Mouse (Mus musculus) bone marrow, adult 2 months (tissue): ENCODE data around the gene Kcnip4. TPM values are rescaled to one million over a fixed set of nuclear protein-coding genes. Genes with fewer than 3 reads are reported as not detected.

Source experiments
- H3K27ac ChIP-seq: fragments of 200-500 bp; 2 replicates; pipeline ENCODE4 v1.5.1; 2012; ENCODE audit warnings: low read depth, mild to moderate bottlenecking, control low read depth, inconsistent platforms, low read length; ENCODE audit not compliant: control insufficient read depth, poor library complexity, insufficient read depth
- H3K4me1 ChIP-seq: fragments of 200-500 bp; 2 replicates; pipeline ENCODE4 v1.6.1; 2011; ENCODE audit warnings: low read length; ENCODE audit not compliant: control insufficient read depth, insufficient read depth
- H3K4me3 ChIP-seq: fragments of 200-500 bp; replicated peaks from 2 replicates; pipeline ENCODE3; 2011; ENCODE audit warnings: mild to moderate bottlenecking, low read depth, low read length, control low read depth; ENCODE audit not compliant: control insufficient read depth
- CTCF ChIP-seq: fragments of 200-500 bp; IDR thresholded peaks from 2 replicates; pipeline ENCODE4 v1.5.1; 2011; ENCODE audit warnings: low read length, control low read depth; ENCODE audit not compliant: control insufficient read depth, insufficient read depth
- POLR2A ChIP-seq: fragments of 200-500 bp; IDR thresholded peaks from 2 replicates; pipeline ENCODE4 v1.6.1; 2011; ENCODE audit warnings: low read depth, mild to moderate bottlenecking, control low read depth, low read length, borderline replicate concordance; ENCODE audit not compliant: control insufficient read depth
- WGBS: fragments of 180-500 bp; shearing (Covaris S2); methylation state at CpG from one replicate; pipeline ENCODE4 v1.1.7; 2018; 5-methylcytosine and 5-hydroxymethylcytosine counted together
- polyA plus RNA-seq: library from polyadenylated mRNA; stranded (reverse); fragments of >200 nt; gene quantifications from 2 replicates; pipeline ENCODE4 v1.2.4, GENCODE M21; 2011; ENCODE audit warnings: low replicate concordance; ENCODE audit not compliant: missing spikeins, insufficient read depth, insufficient read length

Kcnip4 gene
- polyA plus RNA-seq, 1 experiment: 1.5 TPM

- whole genome bisulfite sequencing: 45% methylated on average over 3 of the region's 3 CpGs
- H3K4me3 ChIP-seq: no peak overlapping the region
- H3K4me1 ChIP-seq: no peaks in the 10 kb centered on the region
- no peak for TF ChIP-seq POLR2A
- TF ChIP-seq CTCF: no peak
- H3K27ac ChIP-seq: no peak overlapping the region
Measured at GRCm38 (mm10) chr5:48563996-48564587, 960.6 kb downstream of the Kcnip4 start.

GRCm38 (mm10) chr5:48551753-48552152 lies 973.0 kb downstream of the Kcnip4 start:
- Histone ChIP-seq H3K27ac (no peak overlapping the region), H3K4me1 (no peaks in the 10 kb centered on the region), H3K4me3 (no peak overlapping the region)
- 73% methylated on average over 4 of the region's 4 CpGs for WGBS
- TF ChIP-seq CTCF (no peak), POLR2A (no peak)

GRCm38 (mm10) chr5:48545825-48546224 lies 978.9 kb downstream of the Kcnip4 start:
- Histone ChIP-seq H3K4me3 (no peak overlapping the region), H3K4me1 (no peaks in the 10 kb centered on the region), H3K27ac (no peak overlapping the region)
- 84% methylated on average over 3 of the region's 3 CpGs for WGBS
- TF ChIP-seq POLR2A: no peak
- TF ChIP-seq CTCF: no peak

GRCm38 (mm10) chr5:48544784-48545734 lies 979.6 kb downstream of the Kcnip4 start:
- 55% methylated on average over 5 of the region's 5 CpGs for WGBS
- no peak overlapping the region for H3K27ac ChIP-seq
- H3K4me3 ChIP-seq: no peak overlapping the region
- TF ChIP-seq CTCF (no peak), POLR2A (no peak)
- no peaks in the 10 kb centered on the region for H3K4me1 ChIP-seq

GRCm38 (mm10) chr5:48518035-48518434 lies 1006.7 kb downstream of the Kcnip4 start:
- Histone ChIP-seq H3K4me3 (no peak overlapping the region), H3K27ac (no peak overlapping the region), H3K4me1 (no peaks in the 10 kb centered on the region)
- WGBS: 70% methylated on average over 4 of the region's 4 CpGs
- TF ChIP-seq POLR2A (no peak), CTCF (no peak)

GRCm38 (mm10) chr5:48513354-48513753 lies 1011.4 kb downstream of the Kcnip4 start:
- H3K4me1 ChIP-seq: no peaks in the 10 kb centered on the region
- H3K27ac ChIP-seq: no peak overlapping the region
- no peak overlapping the region for H3K4me3 ChIP-seq
- no peak for TF ChIP-seq CTCF
- no peak for TF ChIP-seq POLR2A
- WGBS: 47% methylated on average over 1 of the region's 1 CpGs

GRCm38 (mm10) chr5:48511357-48511756 lies 1013.4 kb downstream of the Kcnip4 start:
- H3K4me3 ChIP-seq: no peak overlapping the region
- H3K27ac ChIP-seq: no peak overlapping the region
- H3K4me1 ChIP-seq: no peaks in the 10 kb centered on the region
- TF ChIP-seq CTCF (no peak), POLR2A (no peak)
- WGBS: 35% methylated on average over 1 of the region's 1 CpGs

GRCm38 (mm10) chr5:48510241-48510640 lies 1014.5 kb downstream of the Kcnip4 start:
- WGBS: 75% methylated on average over 12 of the region's 12 CpGs
- H3K27ac ChIP-seq: no peak overlapping the region
- no peak overlapping the region for H3K4me3 ChIP-seq

More at GRCm38 (mm10) chr5:48510241-48510640, 1014.5 kb downstream of the Kcnip4 start:
- TF ChIP-seq CTCF (no peak), POLR2A (no peak)
- H3K4me1 ChIP-seq: no peaks in the 10 kb centered on the region
